Mouse (Mus musculus) left cerebral cortex, adult 11 months (tissue): ENCODE results near the gene Nbr1.
A peak's percentile ranks its signal among the peaks of the same experiment; 100 is the strongest.
"Not testable (repeated sequence)": the region's sequence is repeated elsewhere in the genome, so short reads cannot be mapped to it uniquely, and the experiment has no call there.

ENCODE experiments used
- DNase-seq: peaks from one replicate; pipeline ENCODE4 v3.0.0; 2022; ENCODE audit warnings: low spot score

The Nbr1 gene

DNA sequence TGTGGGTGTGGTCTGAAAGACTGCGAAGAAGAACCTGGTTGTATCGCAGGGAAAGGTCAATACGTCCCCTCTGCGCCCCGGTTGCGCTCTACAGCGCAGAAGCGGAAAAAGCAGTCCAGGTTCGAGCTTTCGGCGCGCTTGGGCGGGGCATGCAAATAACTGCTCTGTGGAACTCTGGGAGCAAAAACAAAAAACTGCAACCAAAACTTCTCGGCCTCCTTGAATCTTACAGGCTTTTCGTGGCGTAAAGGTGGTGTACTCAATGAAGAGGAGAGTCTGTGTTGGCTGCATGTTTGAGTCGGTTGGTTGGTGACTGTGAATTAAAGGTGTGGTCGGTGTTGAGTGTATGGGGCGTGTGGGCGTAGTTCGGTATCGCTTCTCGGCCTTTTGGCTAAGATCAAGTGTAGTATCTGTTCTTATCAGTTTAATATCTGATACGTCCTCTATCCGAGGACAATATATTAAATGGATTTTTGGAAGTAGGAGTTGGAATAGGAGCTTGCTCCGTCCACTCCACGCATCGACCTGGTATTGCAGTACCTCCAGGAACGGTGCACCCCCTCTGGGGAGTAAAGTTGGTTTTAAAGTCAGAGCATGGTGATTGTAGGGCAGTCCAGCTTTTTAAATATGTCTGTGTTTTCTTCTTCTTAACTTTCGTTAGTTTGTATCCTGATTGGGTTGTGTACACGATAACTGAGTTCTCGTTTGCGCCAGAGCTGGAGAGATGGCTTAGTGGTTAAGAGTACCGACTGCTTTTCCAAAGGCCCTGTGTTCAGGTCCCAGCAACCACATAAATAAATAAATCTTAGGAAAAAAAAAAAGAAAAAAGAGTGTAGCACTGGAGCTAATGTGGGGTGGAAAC is 75.3 kb downstream of the Nbr1 start, which contains the start of gene Rdm1:
Gene Rdm1 (plus strand): TSS at position 201 of the 862 bp plus-strand sequence.
- peak; percentile 72 for DNase-seq

DNA sequence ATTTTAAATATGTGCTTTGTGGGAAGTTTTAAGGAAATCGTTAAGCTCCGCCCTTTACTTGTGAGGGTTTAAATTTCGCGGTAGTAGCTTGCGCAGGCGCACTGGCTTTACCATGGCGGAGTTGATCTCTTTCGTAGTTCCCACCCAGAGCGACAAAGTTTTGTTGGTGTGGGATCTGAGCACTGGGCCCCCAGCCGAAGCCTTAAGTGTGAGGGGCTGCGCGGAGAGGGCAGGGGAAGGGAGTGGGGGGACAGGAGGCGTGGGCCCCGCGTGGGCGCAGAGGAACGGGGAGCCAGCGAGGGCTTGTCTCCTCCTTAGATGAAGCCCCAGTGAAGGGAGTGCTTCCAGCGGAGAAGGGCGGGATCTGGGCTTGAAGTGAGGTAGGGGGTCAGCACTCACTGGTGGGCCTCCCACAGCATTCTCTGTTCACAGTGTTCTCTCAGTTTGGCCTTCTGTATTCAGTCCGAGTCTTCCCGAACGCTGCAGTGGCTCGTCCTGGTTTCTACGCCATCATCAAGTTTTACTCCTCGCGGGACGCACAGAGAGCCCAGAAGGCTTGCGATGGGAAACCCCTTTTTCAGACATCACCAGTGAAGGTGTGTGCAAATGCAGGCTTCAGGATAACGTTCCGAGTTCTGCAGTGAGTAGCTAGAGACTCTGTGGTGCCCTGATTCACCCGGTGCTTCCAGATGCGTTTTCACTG is 76.1 kb downstream of the Nbr1 start:
- peak; percentile 55 for DNase-seq

DNA sequence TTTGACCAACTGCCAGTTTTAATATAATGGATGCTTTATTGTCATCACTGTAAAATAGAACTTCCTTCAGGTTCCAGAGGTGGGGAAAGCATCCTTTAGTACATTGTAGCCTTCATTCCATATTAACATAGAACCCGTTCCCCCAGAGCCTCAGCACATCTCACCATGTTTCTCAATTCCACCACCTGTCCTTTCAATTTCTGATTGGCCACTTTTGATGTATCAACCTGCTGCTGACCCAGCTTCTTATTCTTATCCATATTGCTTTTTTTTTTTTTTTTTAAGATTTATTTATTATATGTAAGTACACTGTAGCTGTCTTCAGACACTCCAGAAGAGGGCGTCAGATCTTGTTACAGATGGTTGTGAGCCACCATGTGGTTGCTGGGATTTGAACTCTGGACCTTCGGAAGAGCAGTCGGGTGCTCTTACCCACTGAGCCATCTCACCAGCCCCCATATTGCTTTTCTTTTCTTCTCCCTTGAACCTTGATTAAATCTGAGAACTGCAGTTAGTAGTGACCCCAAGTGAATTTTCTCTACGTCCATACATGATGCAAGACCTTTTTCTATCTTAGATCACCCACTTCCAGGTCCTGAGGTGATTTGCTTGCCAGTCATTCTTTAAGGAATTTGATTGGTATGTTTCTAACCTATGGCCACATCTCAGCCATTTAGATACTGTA is 76.9 kb downstream of the Nbr1 start:
- not testable (repeated sequence) for DNase-seq
